Mouse (Mus musculus) ovary, adult 10 weeks (tissue): Measurements from ENCODE around the gene Krt24. TPM values are rescaled to one million over a fixed set of nuclear protein-coding genes. Genes with fewer than 3 reads are reported as not detected.

ENCODE experiments used
- polyA plus RNA-seq: library from polyadenylated mRNA; stranded (reverse); fragments of 350-450 nt; fragmentation: Illumina TruSeq; extraction: RNeasy Lipid Tissue Mini Kit (QIAGEN cat#74804); gene quantifications from one replicate; pipeline ENCODE4 v1.2.3, GENCODE M21; 2014

The Krt24 gene
- polyA plus RNA-seq: not detected

DNA sequence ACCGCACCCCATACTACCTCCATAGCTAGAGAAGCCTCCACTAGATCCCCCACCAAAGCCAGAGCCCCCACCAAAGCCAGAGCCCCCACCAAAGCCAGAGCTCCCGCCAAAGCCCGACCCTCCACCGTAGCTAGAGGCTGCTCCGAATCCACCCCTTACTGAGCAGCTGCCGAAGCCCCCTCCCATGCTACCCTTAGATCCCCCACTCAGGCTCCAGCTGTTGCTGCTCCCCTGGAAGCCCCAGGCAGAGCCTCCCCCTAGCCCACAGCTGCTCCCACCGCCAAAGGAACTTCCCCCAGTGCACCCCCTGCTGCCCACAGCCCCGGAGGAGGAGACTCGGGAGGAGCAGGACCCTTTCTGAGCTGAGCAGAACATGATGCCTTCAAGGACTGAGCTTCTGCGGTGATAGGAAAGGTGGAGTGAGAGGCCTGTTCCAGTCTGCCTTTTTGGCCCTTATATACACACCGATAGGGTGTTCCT lies at the start of gene Krt24:
Gene Krt24 (minus strand): TSS at position 430 of the 480 bp plus-strand sequence.

GRCm38 (mm10) chr11:99322851-99323250 lies 37.8 kb upstream of the Krt24 start, which contains the start of gene Krt25:
Gene Krt25 (minus strand): TSS chr11:99322951.

DNA sequence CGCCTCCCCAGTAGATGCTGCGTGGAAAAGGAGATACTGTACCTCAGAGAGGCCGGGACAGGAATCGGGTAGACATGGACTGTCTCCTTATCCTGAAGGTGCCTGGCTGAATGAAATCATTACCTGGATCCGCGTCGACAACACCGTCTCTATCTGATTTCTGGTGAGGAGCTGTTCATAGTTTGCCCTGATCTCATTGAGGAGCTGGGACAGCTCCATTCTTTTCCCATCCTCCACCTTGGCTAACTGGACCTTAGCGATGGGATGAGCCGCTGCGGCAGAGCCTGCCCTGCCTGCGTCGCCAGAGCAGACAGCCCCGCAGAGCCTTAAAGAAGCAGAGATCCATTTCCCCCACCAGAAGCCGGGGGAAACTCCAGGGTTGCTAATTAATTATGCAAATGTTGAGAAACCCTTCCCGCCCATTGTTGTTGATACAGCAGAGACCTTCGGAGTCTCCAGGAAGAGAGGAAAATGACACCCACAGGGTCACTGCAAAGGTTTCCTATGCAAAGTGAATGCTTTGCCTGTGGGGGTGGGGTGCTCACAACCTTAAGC lies 41.2 kb downstream of the Krt24 start, which contains the start of gene Krt222:
Gene Krt222 (minus strand): TSS at position 266 of the 555 bp plus-strand sequence.

GRCm38 (mm10) chr11:99230261-99231048 lies 54.6 kb downstream of the Krt24 start, which contains the start of gene Smarce1:
Gene Smarce1 (minus strand): TSS chr11:99231017.

Other genes with a start within 250 kb of the Krt24 start
- gene Igfbp4, start 244.0 kb downstream of the Krt24 start, polyA plus RNA-seq: 57.2 TPM
- gene Tns4, start 196.0 kb downstream of the Krt24 start, polyA plus RNA-seq: 1.6 TPM
- gene Ccr7, start 130.2 kb downstream of the Krt24 start, polyA plus RNA-seq: not detected
- 295 TPM for gene Smarce1, start 54.2 kb downstream of the Krt24 start, polyA plus RNA-seq
- 0.46 TPM for gene Krt222, start 41.2 kb downstream of the Krt24 start, polyA plus RNA-seq
- not detected for gene Krt25, start 37.7 kb upstream of the Krt24 start, polyA plus RNA-seq
- gene Krt26, start 52.7 kb upstream of the Krt24 start, polyA plus RNA-seq: not detected
- gene Krt27, start 65.8 kb upstream of the Krt24 start, polyA plus RNA-seq: not detected
- not detected for gene Krt28, start 89.6 kb upstream of the Krt24 start, polyA plus RNA-seq
- 13.0 TPM for gene Krt10, start 104.1 kb upstream of the Krt24 start, polyA plus RNA-seq
- gene Krt12, start 137.0 kb upstream of the Krt24 start, polyA plus RNA-seq: not detected
- 3.6 TPM for gene Krt20, start 152.9 kb upstream of the Krt24 start, polyA plus RNA-seq
- gene Krt23, start 207.9 kb upstream of the Krt24 start, polyA plus RNA-seq: 0.29 TPM
- gene Krt39, start 236.1 kb upstream of the Krt24 start, polyA plus RNA-seq: not detected